Mouse (Mus musculus) monocyte, adult 2 months (primary cell): ENCODE data around the gene Stk33.
A peak's percentile ranks its signal among the peaks of the same experiment; 100 is the strongest.

ENCODE experiments used
- DNase-seq, 2 experiments: peaks; one replicate each; pipeline ENCODE4 v3.0.0; 2022; ENCODE audit warnings: low spot score in 2 of 2, low read depth in 1 of 2

The Stk33 gene

GRCm38 (mm10) chr7:109438781-109439591 lies at the start of gene Stk33:
Gene Stk33, minus strand, starts transcription at chr7:109439081.
- no peak for DNase-seq

GRCm38 (mm10) chr7:109484221-109484620 lies 45.3 kb upstream of the Stk33 start:
- DNase-seq, result no peak

- DNase-seq, result no peak
Measured at GRCm38 (mm10) chr7:109480765-109481197, 41.9 kb upstream of the Stk33 start.

GRCm38 (mm10) chr7:109477926-109478325 lies 39.0 kb upstream of the Stk33 start:
- no peak for DNase-seq

GRCm38 (mm10) chr7:109470700-109471099 lies 31.8 kb upstream of the Stk33 start:
- no peak for DNase-seq

GRCm38 (mm10) chr7:109468262-109468701 lies 29.4 kb upstream of the Stk33 start:
- DNase-seq, result no peak

- no peak for DNase-seq
Measured at GRCm38 (mm10) chr7:109467591-109467990, 28.7 kb upstream of the Stk33 start.

GRCm38 (mm10) chr7:109460698-109461097 lies 21.8 kb upstream of the Stk33 start:
- no peak for DNase-seq

- DNase-seq, result no peak
Measured at GRCm38 (mm10) chr7:109456563-109456962, 17.7 kb upstream of the Stk33 start.

- no peak for DNase-seq
Measured at GRCm38 (mm10) chr7:109455748-109456147, 16.9 kb upstream of the Stk33 start.

GRCm38 (mm10) chr7:109454856-109455255 lies 16.0 kb upstream of the Stk33 start:
- no peak for DNase-seq

- no peak for DNase-seq
Measured at GRCm38 (mm10) chr7:109448060-109448459, 9.2 kb upstream of the Stk33 start.

GRCm38 (mm10) chr7:109445012-109445411 lies 6.1 kb upstream of the Stk33 start:
- no peak for DNase-seq

GRCm38 (mm10) chr7:109442739-109443138 lies 3.9 kb upstream of the Stk33 start:
- no peak for DNase-seq

GRCm38 (mm10) chr7:109440697-109441269 lies 1.9 kb upstream of the Stk33 start:
- no peak for DNase-seq

- DNase-seq, result no peak
Measured at GRCm38 (mm10) chr7:109424422-109425159, 14.3 kb downstream of the Stk33 start.

- no peak for DNase-seq
Measured at GRCm38 (mm10) chr7:109422803-109423202, 16.1 kb downstream of the Stk33 start.

GRCm38 (mm10) chr7:109405491-109405890 lies 33.4 kb downstream of the Stk33 start:
- DNase-seq, result no peak

GRCm38 (mm10) chr7:109399299-109399698 lies 39.6 kb downstream of the Stk33 start:
- DNase-seq, result no peak

- no peak for DNase-seq
Measured at GRCm38 (mm10) chr7:109381131-109381530, 57.8 kb downstream of the Stk33 start.

- DNase-seq, result peak in 1 of 2 experiments; percentile 6
Measured at GRCm38 (mm10) chr7:109373556-109373955, 65.3 kb downstream of the Stk33 start.
